Mouse (Mus musculus): ENCODE results near the gene Lrp10.

The Lrp10 gene

DNA sequence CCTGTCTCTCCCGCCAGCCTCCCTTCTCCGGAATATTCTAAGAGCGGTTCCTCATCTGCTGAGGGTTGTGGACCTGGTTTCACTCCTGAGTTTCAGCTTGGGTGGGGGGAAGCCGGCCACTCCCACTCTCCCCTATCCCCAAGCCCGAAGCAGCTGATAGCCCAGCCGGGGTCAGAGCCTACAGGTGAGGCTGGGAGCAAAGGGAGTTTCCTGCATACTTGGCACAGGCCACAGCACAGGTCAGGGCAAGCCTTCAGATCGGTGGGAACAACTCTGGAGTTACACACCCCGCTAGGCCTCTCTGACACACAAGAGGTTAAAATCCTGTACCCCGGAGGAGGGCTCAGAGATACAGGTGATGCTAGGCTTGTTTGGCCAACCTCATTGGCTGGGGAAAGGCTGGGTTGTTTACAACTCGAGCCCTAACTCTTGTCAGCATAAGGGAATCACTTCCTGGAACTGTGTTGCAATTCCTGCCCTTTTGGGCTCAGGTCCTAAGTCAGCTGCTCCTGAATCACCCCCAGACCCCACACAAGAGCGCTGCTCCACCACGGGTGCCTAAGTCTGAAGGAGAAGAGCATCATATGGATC lies 29.9 kb upstream of the Lrp10 start:
- no peak for DNase-seq (ENCODE audit: low spot score)

DNA sequence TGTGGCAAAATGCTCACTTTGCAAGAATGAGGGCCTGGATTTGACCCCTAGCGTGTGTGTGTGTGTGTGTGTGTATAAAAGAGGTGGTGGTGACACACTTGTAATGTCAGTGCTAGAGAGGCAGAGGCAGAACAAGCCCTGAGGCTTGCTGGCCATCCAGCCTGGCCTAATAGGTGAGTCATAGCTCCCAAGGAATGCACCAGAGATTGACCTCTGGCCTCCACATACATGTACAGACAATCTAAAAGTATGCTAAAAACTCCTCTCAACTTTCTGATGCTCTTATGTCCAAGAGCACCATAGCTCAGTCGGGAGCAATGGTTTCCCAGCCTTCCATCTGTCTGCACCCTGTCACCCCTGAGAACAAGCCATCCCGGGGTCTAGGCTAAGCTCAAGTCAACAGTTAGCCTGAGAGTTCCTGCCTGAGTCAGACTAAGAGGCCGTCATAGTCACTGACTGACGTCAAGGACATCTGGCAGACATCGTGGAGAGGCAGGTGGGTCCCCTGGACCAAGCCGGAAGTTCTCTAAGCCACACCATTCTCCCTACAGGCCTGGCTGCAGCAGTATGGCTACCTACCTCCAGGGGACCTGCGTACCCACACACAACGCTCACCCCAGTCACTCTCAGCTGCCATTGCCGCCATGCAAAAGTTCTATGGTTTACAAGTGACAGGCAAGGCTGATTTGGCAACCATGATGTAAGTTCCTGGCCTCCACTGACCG lies 28.6 kb upstream of the Lrp10 start:
- no peak for DNase-seq (ENCODE audit: low spot score)

DNA sequence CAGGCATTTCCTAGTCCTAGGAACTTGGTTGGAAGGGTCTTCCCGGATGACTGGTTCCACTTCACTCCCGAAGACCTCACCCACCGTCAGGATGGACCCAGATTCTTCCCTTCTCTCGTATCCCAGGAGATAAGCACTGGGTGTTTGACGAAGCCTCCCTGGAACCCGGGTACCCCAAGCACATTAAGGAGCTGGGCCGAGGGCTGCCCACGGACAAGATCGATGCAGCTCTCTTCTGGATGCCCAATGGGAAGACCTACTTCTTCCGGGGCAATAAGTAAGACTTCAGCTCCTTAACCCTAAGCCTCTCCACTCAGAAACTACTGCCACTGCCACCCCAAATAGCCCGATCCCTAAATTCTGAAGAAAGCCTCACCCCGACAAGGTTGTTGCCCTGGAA lies 24.8 kb upstream of the Lrp10 start:
- no peak for DNase-seq (ENCODE audit: low spot score)

DNA sequence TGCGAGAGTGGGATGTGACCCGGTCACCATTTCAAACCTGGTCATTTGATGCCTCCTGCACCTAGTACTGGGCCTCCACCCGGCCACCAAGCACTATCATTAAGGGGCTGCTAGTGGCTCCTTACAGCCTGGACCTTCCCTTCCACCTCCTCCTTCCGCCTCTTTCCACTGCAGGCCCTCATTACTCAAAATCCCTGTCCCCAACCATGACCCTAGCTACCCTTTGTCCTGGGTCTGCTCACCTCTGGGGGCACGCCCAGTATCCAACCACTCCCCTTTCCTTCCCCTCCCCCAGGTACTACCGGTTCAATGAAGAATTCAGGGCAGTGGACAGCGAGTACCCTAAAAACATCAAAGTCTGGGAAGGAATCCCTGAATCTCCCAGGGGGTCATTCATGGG lies 24.3 kb upstream of the Lrp10 start:
- DNase-seq (ENCODE audit: low spot score): no peak

DNA sequence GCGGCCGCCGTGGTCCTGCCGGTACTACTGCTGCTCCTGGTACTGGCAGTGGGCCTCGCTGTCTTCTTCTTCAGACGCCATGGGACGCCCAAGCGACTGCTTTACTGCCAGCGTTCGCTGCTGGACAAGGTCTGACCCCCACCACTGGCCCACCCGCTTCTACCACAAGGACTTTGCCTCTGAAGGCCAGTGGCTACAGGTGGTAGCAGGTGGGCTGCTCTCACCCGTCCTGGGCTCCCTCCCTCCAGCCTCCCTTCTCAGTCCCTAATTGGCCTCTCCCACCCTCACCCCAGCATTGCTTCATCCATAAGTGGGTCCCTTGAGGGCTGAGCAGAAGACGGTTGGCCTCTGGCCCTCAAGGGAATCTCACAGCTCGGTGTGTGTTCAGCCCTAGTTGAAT lies 23.4 kb upstream of the Lrp10 start:
- no peak for DNase-seq (ENCODE audit: low spot score)

DNA sequence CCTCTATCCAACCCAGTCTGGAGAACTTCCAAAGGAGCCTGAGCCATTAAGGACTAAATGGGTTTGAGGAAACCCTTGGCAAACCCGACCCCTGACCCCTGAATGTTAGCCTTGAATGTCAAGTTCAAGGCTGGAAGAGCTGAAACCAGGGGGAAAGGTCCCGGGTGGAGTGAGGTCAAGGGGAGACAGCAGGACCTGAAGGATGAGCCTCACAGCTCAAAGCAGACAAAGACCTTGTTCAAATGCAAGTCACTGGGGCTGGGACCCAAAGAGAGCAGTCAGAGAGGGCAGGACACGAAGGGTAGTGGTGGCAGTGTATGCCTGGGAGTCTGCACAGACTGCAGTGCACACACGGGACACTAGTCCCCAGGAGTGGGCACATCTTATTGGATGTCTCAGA lies 22.6 kb upstream of the Lrp10 start:
- DNase-seq (ENCODE audit: low spot score): no peak

DNA sequence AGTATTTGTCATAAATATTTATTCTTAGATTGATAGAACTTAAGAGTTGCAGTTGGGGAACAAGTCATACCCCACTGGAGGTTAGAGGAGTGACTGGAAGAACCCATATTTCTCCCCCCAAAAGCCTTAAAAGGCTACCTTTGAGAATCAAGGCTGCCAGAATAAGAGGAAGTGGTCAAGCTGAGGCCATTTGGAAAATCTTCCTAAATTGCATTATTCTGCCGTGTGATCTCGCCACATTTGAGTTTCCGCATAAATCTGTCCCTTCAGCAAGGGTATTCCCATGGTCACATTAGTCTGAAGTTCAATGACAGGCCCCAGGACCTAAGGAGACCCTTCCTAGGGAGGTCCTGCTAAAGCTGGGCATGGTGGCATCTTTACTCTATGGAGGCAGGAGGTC lies 21.4 kb upstream of the Lrp10 start:
- no peak for DNase-seq (ENCODE audit: low spot score)

DNA sequence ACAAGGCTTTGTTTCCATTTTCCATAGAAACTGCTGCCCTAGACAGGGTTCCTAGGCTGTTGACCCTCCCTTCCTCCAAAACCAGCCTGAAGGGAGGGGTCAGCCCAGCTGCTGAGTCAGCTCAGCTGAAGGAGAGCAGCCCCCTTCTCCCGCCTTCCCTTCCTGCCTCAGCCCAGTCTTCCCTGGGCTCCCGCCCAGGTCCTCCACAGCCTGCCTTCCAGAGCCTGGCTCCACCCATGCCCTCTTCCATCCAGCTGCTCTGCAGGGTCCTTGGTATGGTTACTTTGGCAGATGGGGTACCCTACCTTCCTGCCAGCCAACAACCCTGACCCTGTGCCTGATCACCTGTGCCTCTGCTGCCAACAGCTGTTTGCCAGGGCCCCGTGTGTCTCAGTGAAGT lies 20.7 kb upstream of the Lrp10 start:
- no peak for DNase-seq (ENCODE audit: low spot score)

DNA sequence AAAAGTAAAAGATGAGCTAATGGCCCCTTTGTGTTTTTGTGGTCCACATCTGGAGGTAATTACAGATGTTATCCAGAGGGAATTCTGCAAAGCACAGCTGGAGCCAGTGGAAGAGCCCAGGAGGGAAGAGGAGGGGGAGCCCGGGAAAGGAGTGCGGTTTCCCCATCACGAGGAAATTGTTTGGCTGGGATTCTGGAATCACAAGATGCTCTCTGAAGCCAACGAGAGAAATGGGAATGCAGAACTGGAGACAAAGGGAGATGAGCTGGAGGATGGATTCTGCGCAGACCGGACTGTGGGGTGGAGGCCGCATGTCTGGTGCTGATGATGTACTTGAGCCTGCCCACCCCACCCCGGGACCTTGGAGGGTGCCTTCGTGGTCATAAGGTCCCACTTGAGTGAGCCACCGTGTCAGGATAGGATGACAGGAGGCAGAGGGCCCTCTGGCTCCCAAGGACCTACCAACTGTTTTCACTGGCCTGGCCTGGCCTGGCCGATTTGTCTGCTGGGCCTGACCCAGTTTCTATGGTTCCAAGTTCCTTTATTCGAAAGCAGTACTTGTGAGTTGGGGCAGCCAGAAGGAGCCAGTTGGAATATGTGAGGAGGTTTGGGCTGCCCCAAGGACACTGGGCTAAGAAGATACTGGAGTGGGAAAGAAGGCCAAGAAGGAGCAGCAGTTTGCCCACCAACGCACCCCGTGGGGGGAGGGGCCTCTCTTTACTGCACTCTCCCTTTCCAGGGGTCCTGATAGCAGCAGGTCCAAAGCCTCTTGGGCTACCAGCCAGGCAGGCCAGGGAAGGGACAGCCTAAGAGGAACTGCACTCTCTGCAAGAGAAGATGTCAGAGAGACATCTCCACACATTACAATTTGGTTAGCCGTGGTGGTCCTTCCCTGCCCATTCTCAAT lies 20.0 kb upstream of the Lrp10 start:
- no peak for DNase-seq (ENCODE audit: low spot score)

DNA sequence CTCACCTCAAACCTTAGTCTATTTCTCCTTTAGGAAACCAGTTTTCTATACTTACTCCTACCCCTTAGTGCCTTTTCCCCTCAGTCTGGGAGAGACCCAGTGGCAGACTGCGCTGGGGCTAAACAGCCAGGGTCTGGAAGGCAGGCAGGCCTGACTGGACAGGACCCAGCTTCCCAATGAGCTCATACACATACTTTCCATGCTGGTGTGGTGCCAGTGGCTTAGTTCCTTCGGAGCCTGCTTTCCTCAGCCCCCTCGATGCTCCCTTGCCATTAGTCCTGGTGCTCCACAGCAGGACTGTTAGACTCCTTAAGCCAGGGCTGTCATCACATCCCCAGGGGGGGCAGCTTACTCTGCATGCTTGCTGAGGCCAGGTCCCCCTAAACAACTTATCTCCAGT lies 18.5 kb upstream of the Lrp10 start:
- no peak for DNase-seq (ENCODE audit: low spot score)

DNA sequence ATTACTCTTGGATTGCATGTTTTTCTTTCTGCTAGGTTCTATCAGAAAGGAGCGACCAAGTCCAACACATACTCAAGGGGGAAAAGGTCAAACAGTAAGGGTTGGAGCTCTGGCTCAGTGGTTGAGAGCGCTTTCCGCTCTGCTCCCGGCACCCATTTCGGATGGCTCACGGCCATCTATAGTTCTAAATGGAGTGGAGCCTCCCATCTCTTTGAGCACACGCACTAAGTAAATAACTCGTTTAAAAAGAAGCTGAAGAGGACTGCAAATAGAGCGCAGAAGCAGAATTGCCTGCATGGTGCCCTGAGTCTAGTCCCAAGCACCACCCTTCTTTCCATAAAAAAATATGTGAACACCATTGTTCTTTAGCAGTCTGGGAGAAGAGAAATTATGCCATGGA lies 10.4 kb upstream of the Lrp10 start:
- DNase-seq (ENCODE audit: low spot score): no peak

DNA sequence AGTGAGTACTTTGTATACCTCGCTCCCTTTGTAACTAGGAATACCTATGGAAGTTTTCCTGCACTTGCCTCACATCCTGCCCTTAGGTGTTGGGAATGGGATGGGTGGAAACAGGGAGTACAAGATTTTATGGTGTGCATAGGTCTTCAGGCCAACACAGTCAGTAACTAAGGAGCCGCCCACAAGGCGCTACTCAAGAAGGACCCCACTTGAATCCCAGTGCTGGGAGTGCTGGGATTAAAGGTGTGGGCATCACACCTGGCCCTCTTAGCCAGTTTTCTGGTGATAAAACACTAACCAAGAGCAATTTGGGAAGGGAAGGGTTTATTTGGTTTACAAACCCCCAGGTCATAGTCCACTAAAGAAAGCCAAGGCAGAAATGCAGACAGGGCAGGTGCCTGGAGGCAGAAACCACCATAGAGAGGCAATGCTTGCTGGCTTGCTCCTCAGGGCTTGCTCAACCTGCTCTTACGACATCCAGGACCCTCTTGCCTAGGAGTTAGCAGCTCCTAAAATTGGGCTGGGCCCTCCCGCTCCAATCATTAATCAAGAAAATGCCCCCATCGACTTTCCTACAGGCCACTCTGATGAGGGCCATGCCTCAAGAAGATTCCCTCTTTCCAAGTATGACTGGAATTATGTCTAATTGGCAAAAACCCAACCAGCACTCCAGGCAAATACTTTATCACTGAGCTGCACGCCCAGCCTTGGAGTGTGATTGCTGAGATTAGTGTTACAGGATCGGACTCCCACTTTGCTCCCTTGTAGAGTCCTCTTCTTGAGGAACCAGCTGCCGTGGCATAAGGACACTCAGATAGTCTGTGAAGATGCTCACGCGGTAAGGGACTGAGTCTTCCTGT lies 9.0 kb upstream of the Lrp10 start:
- no peak for DNase-seq (ENCODE audit: low spot score)

DNA sequence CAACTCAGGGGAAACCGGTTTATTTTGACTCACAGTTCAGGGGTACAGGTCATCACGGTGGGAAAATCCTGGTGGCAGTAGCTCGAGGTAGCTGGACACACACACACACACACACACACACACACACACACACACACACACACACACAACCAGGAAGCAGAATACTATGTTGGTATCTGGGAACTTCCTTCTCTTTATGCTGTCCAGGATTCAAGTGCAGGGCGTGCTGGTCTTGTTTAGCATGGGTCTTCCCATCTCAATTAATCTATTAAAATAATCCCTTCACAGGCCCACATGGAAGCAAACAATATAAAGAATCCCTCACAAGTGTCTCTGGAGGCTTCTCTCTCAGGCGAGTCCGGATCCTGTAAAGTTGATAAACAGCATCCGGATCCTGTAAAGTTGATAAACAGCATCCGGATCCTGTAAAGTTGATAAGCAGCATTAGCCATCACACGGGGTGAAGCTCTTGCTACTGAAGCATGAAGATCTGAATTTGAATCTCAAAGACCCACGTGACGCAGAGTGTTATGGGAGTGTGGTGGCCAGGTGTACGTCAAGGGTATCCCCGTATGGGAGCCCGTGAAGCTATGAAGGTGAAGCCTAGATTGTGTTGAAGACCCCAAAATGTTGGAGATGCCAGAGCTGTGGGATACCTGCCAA lies 5.9 kb upstream of the Lrp10 start:
- no peak for DNase-seq (ENCODE audit: low spot score)

DNA sequence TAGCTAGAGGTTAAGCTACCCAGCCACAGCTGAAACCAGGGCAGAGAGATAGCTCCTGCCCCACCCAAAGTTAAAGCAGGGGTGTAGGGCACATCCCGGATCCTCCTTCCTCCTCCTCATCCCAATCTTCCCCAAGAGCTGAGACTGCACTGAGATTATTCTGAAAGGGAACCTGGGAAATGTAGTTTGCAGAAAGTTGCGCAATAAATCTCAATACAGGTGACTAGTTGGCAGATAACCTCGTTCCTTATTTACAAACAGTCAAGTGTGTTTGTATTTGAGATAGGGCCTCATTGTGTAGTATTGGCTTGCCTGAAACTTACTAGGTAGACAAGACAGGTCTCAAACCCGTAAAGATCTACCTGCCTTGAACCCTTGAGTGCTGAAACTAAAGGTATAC lies 1.8 kb upstream of the Lrp10 start:
- DNase-seq (ENCODE audit: low spot score): no peak

DNA sequence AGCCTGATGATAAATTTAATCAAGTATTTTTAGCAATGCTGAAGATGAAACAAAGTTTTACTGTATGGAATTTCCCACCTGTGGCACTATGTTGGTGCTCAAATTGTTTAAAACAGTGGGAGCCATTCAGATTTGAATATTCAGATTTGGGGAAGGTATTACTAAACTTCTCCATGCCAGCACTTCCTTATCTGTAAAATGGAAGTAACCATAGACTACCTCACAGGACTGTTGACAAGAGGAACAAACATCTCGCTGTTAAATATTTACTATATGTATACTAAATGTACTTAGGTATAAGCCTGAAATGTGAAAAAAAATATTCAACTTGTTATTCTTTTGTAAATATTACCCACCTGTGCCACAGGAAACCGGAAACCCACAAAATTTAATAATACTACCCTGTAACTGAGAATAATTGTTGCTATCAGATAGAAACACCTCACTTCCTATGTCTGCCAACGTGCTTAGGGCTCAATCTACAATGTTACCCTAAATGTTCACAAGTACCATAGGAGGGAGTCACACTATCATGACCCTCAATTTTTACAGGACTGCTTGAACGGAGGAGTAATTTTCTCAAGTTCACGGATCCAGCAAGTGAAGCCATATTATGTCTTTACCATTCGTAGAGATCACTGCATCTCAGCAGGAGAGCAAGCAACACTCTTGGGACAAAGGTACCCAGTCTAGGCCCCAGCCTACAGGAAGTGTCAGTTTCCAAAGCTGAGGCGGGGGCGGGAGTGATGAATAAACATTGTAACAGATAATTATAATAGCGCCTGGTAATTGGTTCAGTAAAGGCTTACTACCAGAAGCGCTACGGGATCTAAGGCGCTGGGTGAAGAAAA lies 604 bp upstream of the Lrp10 start:
- DNase-seq (ENCODE audit: low spot score): no peak

DNA sequence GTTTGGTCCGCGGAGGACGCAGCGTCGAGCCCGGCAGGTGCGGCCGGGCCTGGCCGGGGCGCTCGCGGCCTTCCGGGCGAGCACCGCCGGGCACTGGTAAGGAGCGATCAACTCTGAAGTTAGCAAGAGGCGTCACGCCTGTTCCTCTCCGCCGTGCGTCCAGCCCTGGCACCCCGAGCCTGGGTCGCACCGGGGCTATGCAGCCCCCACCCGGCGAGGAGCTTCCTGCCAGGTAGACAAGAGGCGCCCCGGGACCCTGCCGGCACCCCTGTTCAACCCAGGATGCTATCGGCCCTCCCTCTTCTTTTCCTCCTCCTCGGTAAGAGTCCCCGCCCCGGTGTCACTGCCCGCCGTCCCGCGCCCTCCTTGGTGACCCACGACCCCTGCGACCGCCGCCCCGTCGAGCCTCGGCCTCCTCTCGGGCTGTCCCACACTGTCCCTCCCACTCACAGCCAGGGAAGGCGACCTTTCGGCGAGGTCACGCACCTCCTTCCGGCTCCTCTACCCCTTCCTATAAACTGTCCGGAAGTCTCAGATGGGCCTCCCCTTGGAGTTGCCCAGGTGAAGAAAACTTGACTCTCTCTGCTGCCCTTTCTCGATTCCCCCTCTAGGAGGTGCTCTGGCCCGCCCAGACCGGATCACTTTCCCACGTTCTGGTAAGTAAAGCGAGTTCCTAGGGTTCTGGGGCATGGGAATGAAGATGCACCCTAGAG lies 512 bp downstream of the Lrp10 start:
- peak; percentile 29 for DNase-seq (ENCODE audit: low spot score)

DNA sequence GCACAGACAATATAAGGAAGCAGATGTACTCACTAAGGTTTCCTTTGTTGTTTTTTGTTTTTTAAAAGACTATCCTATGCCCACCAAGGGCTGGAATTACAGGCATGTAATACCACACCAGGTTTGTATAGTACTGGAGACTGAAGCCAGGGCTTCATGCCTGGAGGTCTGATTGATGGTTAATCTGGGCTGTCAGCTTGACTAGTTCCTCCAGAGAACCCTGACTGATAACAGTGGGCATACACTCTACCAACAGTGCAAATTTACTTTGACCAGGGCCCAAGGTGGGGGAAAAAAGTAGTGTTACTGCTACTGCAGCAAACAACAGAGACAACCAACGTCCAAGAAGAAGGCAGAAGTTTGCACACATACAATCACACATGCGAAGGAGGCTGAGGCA lies 7.5 kb downstream of the Lrp10 start:
- DNase-seq (ENCODE audit: low spot score): no peak

DNA sequence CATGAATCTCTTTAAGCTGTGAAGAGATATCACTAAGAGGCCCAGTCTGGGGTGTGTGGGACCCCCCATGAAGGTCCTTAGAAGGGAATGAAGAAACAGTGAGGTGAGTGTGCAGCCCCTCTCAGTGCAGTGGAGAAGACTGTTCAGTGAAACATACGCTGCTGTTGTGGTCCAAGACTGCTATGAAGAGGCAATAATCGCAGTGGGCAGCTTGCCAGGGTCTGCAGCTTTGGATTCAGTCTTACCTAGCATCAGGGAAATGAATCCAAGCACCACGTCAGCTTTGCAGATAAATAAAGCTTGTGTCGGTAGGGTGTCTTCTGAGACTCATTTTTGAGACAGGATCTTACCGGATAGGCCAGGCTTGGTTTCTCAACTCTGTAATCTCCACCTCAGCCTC lies 8.7 kb downstream of the Lrp10 start:
- DNase-seq (ENCODE audit: low spot score): no peak

DNA sequence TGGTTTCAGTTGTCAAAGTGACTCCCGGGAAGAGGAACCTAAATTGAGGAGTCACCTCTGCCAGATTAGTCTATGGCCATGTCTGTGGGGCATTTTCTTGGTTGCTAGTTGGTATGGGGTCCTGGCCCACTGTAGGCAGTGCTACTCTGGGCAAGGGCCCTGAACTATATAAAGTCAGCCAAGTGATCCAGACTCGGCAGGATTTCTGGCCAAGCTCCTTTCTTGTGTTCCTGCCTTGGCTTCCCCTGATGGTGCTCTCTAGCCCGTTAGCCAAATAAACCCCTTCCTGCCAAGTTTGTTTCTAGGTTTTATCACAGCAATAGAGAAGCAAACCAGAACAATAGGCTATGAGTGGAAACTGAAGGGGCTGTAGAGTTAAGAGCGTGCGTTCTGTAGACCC lies 10.8 kb downstream of the Lrp10 start:
- no peak for DNase-seq (ENCODE audit: low spot score)

Data from ovary, postnatal 10 days (tissue).